Mouse (Mus musculus) intestine, embryonic 15.5 days (tissue): ENCODE data around the gene Pigk. TPM values are rescaled to one million over a fixed set of nuclear protein-coding genes. Genes with fewer than 3 reads are reported as not detected.

Experiments
- ATAC-seq: fragments of 200-750 bp; cut with Nextera tagmentation; 2 replicates; pipeline ENCODE4 v1.8.0; 2017; ENCODE audit warnings: moderate TSS enrichment, moderate library complexity
- H3K27ac ChIP-seq: fragments of 300-500 bp; sonication (generic); 2 replicates; pipeline ENCODE4 v1.5.1; 2015; ENCODE audit warnings: mild to moderate bottlenecking, inconsistent platforms
- H3K27me3 ChIP-seq: fragments of 300-500 bp; sonication (generic); replicated peaks from 2 replicates; pipeline ENCODE4 v1.6.1; 2015; ENCODE audit warnings: inconsistent platforms
- H3K36me3 ChIP-seq: fragments of 300-500 bp; sonication (generic); 2 replicates; pipeline ENCODE4 v1.6.1; 2015; ENCODE audit warnings: inconsistent platforms
- H3K4me1 ChIP-seq: fragments of 300-500 bp; sonication (generic); replicated peaks from 2 replicates; pipeline ENCODE4 v1.6.1; 2015; ENCODE audit warnings: inconsistent platforms
- H3K4me2 ChIP-seq: fragments of 300-500 bp; sonication (generic); replicated peaks from 2 replicates; pipeline ENCODE4 v1.6.1; 2015; ENCODE audit warnings: mild to moderate bottlenecking, inconsistent platforms
- H3K4me3 ChIP-seq: fragments of 300-500 bp; sonication (generic); replicated peaks from 2 replicates; pipeline ENCODE4 v1.5.1; 2015; ENCODE audit warnings: inconsistent platforms
- H3K9ac ChIP-seq: fragments of 300-500 bp; sonication (generic); 2 replicates; pipeline ENCODE4 v1.6.1; 2015; ENCODE audit warnings: inconsistent platforms
- H3K9me3 ChIP-seq: fragments of 300-500 bp; sonication (generic); 2 replicates; pipeline ENCODE4 v1.6.1; 2016; ENCODE audit warnings: inconsistent platforms
- WGBS: fragments of 180-500 bp; shearing (Covaris S2); methylation state at CpG from one replicate; pipeline ENCODE4 v1.1.7; 2015; 5-methylcytosine and 5-hydroxymethylcytosine counted together
- polyA plus RNA-seq: library from polyadenylated mRNA; unstranded; fragments of >200 nt; fragmentation: Nextera tagmentation; extraction: Ambion mirVana; gene quantifications from 2 replicates; pipeline ENCODE4 v1.2.1, GENCODE M21; 2015

Gene Pigk
- polyA plus RNA-seq, 1 experiment from 2014 or later: 36.6 TPM

- H3K4me1 ChIP-seq: no peaks in the 10 kb centered on the region
- no peaks in the 10 kb centered on the region for H3K9me3 ChIP-seq
- ATAC-seq: no peak
- H3K27ac ChIP-seq: no peak overlapping the region
- no peaks in the 10 kb centered on the region for H3K36me3 ChIP-seq
- no peak overlapping the region for H3K9ac ChIP-seq
- H3K4me2 ChIP-seq: 0 out of 2 replicates have a peak overlapping the region, but pooled peaks have one; percentile 9
- no peaks in the 10 kb centered on the region for H3K27me3 ChIP-seq
- 64% methylated on average over 10 of the region's 10 CpGs for WGBS
- no peak overlapping the region for H3K4me3 ChIP-seq
Measured at GRCm38 (mm10) chr3:153018051-153018450, 304.2 kb downstream of the Pigk start.

GRCm38 (mm10) chr3:153024016-153024415, 310.1 kb downstream of the Pigk start:
- H3K36me3 ChIP-seq: no peaks in the 10 kb centered on the region
- WGBS: 88% methylated on average over 11 of the region's 11 CpGs
- no peaks in the 10 kb centered on the region for H3K27me3 ChIP-seq
- no peaks in the 10 kb centered on the region for H3K4me1 ChIP-seq
- H3K27ac ChIP-seq: no peak overlapping the region
- H3K9me3 ChIP-seq: no peaks in the 10 kb centered on the region
- ATAC-seq: no peak
- H3K9ac ChIP-seq: no peak overlapping the region
- H3K4me3 ChIP-seq: no peak overlapping the region
- no peak overlapping the region for H3K4me2 ChIP-seq

Other genes with a start within 250 kb of the Pigk start
- 1.7 and 2.4 TPM in 2 replicates for gene Ak5, start 45.7 kb upstream of the Pigk start, polyA plus RNA-seq